Mouse (Mus musculus): ENCODE data around the gene Zbtb24.

Zbtb24 gene

DNA sequence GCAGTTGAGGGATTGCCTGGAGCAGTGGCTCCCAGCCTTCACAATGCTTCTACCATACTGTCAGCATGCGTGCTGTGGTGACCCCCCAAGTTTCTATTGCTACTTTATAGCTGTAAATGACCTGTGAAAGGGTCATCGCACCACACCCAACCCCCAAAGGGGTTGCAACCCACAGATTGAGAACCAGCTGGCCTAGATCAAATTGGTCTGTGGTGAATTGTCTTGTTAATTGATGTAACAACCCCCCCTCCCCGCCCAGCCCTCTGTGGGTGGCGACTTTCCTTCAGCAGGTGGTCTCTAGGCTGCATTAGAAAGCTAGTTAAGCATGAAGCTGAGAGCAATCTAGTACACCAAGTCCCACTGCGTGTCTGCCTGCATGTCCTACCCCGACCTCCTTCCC lies 17.1 kb downstream of the Zbtb24 start:
- no peak for DNase-seq (ENCODE audit: inconsistent ontology term)

DNA sequence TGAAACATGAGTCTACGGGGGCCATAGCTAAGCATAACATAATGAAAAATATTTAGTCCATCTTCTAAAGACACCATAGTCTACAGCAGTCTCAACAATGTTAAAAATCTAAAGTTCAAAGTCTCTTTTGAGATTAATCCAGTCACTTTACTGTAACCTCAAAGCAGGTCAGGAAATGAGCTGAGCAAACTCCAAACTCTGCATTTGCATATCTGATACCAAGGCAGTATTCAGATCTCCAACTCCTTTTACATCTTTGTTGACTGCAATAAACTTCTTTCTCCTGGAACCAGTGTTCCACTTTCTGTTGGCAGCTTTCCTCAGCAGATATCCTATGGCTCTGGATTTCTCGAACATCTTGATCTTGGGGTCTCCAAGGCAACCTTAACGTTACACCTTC lies 20.5 kb downstream of the Zbtb24 start:
- no peak for DNase-seq (ENCODE audit: inconsistent ontology term)

DNA sequence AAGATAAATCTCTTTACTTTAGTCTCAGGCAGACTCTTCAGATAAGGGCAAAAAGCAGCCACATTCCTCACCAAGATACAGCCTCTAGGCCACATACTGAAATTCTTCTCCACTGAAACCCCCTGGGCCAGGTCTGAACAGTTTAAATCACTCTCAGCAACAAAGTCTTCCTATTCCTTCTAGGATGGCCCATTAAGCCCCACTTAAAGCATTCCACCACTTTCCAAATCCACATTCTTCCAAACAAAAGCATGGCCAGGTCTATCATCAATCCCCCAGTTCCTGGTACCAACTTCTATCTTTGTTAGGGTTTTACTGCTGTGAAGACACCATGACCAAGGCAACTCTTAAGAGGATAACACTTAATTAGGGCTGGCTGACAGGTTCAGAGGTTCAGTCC lies 22.4 kb downstream of the Zbtb24 start:
- DNase-seq (ENCODE audit: inconsistent ontology term), result no peak

DNA sequence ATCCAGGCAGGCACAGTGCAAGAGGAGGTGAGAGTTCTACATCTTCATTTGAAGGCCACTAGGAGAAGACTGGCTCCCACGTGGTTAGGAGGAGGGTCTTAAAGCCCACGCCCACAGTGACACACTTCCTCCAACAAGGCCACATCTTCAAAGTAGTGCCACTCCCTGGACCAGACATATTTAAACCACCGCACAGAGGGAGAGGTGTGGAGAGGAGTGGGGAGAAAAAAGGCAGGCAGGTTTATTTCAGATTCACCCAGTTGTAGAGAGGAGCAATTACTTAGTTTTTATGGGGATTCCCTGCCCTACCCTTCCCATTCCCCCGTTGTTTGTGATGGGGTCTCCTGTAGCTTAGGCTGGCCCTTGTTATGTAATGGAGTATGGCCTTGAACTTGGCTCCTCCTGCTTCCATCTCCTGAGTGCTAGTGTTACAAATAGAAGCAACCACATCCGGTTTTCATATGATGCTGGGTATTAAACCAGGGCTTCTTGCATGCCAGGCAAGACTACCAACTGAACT lies 22.8 kb downstream of the Zbtb24 start:
- DNase-seq (ENCODE audit: inconsistent ontology term), result no peak

DNA sequence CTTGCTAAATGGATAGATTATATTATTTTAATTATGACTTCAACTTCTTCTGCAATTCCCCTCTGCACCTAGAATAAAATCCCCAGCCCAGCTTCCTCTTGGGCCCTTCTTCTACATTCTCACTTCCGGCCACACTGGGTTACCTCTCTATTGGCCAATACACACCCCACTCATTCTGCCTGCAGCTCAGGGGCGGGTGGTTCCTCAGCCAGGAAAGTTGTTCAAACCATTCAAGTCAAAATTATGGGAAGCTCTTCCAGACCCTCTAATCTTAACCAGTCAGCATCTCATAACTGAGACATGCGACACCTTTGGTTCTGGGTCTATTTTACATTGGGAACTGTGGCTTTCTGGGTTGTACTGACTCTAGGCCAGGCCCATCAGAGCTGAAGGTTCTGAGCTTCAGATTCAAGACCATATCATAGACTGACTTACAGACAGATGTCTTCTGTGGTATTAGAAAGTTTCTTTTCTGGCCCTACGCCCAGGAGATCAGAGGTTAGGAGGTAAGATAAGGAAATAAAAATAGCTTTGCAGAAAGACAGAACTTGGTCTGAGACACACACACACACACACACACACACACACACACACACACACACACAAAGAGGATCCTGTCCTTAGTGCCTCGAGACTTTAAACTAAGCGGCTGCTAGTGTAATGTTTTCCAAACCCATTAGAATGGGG lies 23.7 kb downstream of the Zbtb24 start:
- no peak for DNase-seq (ENCODE audit: inconsistent ontology term)

DNA sequence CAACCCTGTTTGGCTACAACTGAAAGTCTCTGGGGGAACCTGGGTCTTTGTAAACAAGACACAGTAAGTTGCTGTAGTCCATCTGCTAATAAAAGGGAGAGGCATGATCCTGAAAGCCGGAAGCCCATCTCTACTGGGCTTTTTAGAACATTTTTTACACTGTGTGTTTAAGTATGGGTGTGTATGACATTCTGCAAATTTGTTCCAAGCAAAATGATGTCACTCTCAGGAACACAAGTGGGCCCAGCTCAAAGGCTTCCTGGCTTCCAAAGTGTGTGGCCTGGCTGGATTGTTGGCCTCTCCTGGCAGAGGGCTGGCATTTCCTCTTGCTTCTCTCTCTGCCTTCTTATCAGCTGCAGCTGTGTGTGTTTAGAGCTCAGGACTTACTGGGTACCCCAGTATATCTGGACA lies 24.8 kb downstream of the Zbtb24 start:
- DNase-seq (ENCODE audit: inconsistent ontology term), result peak; percentile 30

DNA sequence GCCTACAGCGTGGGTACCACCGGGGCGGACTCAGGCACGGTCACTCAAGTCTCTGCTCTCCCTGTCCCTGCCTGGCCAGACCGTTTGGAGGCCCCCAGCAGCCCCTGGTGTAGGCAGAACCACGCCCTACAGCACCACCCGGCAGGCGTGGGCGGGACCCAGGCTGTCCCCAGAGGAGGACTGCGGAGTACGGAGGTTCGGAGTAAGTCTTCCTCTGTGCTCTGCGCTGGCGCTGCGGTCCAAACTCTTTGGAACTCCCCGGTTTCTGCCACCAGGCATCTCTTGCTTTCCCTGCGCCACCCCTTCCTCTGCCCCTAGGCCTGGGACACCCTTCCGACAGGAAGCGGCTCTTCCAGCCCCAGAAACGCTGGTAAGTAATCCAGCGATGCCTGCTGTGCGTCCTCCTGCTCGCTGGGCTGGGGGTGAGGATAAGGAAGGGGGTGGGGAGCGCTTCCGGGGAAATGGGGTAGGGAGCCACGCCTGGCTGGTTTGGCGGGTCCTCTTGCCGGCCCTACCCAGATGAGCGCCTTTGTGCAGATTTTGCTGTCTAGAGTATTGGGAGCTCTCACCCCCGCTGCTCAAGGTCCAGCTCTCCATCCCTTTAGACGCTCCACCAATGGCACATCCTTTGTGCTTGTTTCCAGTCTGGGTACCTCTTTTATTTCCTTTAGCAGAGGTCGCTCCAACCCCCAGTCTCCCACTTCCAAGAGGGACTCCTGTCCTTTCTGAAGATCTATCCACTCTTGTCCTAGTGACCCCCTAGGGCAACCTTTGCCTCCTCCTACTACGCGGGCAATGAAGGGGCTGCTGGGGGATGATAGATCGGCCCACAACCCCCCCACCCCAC lies 26.2 kb downstream of the Zbtb24 start, which contains the start of gene Mical1:
Gene Mical1, plus strand, starts transcription at position 144 of the 847 bp plus-strand sequence.
- DNase-seq (ENCODE audit: inconsistent ontology term), result peak; percentile 74

DNA sequence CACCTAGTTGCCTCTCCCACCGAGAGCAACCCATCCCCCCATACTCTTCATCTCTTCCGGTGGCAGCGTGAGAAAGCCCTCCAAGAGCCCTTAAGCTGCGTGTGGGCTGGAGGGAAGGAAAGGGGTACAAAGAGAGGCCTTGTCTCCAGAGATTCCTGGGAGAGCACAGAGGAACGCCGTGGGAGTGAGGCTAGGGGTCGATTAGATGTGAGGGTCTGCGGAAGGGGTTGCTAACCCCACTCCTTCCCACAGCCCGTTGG lies 26.8 kb downstream of the Zbtb24 start:
- no peak for DNase-seq (ENCODE audit: inconsistent ontology term)

DNA sequence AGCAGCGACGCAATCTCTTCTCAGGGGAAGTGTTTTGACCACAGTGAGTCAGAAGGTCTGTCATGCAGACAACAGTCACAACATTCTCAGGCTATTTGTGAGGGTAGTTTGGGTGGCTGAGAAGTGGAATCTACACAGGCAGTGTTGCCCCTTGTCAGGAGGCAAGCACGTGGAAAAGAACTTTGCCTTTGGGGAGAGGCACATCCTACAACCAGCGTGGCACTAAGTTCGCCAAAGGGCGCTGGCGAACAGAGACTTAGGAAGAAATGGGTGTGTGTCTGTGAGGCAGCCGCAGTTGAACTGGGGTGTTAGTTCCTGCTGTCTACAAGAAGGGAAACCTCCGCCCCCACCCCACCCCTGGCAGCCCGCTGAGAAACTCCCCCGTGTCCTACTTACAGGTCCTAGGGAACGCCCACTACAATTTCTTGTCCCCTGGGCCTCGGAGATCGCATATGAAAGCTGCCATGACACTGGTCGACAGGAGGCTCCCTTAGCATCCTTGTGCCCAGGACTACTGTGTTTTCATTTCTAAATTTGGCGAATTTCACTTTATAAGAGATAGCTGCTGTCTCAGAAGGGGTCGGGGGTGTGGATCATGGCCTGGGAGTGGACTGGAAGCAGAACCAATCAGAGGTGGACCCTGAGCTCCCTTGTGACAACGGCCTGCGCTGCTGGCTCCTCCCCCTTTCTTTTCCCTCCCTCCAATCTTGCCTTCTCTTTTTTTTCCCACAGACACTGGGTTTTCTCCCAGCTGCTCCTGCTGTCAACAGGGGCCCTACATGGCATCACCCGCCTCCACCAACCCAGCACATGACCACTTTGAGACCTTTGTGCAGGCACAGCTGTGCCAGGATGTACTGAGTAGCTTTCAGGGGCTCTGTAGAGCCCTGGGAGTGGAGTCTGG lies 27.3 kb downstream of the Zbtb24 start:
- peak; percentile 86 for DNase-seq (ENCODE audit: inconsistent ontology term)

DNA sequence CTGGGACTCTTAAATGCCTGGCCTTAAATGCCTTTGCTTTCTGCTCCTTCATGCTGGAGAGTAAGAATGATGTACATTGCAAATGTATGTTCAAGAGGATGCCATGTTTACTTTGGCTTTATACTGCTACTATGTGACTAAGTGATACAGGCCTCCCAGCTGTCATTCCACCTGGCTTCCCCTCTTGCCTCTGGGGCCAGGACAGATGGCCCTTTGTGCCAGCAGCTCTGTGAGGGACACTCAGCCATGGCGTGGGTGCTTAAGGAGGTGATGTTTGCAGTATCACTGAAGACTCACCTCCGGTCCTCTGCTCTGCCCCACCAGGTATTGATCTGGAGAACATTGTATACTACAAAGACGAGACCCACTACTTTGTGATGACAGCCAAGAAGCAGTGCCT lies 29.8 kb downstream of the Zbtb24 start:
- no peak for DNase-seq (ENCODE audit: inconsistent ontology term)

DNA sequence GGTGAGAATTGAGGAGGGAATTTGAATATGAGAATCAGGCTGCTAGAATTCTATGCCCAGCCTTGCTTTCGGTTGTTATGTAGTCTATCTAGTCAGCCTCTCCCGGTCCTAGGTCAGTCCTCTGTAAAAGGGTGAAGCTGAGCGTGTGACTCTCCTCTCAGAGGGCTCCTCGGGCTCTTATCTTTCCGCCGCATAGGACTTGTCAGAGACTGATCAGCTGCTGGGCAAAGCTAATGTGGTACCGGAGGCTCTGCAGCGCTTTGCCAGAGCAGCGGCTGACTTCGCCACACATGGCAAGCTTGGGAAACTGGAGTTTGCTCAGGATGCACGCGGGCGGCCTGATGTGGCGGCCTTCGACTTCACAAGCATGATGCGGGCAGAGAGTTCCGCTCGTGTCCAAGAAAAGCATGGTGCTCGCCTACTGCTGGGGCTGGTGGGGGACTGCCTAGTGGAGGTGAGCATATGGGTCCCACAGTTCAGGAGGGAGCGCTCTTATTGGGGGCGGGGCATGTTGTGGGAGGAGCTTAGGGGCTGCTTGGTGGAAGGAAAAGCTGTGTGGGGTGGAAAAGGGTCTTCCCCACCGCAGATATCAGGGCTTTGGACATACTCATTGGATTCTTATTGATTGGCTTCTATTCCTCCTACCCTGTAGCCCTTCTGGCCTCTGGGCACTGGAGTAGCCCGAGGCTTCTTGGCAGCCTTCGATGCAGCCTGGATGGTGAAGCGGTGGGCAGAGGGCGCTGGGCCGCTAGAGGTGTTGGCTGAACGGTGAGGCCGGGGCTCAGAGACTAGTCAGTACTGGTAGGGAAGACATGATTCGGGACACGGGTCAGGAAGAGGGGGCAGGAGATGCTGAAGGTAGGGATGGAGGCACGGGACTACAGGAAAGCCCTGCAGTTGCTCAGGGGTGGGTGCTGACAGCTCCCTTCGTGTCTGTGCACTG lies 31.0 kb downstream of the Zbtb24 start:
- no peak for DNase-seq (ENCODE audit: inconsistent ontology term)

DNA sequence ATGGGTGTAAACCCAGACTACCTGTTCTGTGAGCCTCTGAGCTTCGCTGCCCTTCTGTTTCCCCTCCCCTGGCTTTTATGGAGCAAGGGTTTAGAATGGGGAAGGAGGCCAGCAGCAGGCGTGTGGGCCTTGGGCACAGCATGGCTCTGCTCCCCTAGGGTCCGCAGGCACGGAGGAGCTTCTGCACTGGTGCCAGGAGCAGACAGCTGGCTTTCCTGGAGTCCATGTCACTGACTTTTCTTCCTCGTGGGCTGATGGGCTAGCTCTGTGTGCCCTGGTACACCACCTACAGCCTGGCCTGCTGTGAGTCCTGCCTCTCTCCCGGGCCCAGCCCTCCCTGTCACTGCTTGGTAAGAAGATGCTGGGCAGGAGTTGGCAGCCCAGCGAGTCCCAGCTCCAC lies 32.3 kb downstream of the Zbtb24 start:
- DNase-seq (ENCODE audit: inconsistent ontology term), result no peak

DNA sequence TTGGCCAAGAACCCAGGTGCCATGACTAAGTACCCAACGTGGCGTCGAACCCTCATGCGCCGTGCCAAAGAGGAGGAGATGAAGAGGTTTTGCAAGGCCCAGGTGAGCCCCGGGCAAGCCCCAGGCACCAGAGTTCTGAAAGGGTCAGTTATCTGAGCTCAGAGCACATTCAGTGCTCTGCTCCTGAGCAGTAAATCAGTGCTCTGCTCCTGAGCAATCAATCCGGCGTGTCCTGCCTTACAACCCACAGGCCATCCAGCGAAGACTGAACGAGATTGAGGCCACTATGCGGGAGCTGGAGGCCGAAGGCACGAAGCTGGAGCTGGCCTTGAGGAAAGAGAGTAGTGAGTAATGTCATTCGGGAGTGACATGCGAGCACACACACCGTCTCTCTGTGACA lies 35.6 kb downstream of the Zbtb24 start:
- no peak for DNase-seq (ENCODE audit: inconsistent ontology term)

DNA sequence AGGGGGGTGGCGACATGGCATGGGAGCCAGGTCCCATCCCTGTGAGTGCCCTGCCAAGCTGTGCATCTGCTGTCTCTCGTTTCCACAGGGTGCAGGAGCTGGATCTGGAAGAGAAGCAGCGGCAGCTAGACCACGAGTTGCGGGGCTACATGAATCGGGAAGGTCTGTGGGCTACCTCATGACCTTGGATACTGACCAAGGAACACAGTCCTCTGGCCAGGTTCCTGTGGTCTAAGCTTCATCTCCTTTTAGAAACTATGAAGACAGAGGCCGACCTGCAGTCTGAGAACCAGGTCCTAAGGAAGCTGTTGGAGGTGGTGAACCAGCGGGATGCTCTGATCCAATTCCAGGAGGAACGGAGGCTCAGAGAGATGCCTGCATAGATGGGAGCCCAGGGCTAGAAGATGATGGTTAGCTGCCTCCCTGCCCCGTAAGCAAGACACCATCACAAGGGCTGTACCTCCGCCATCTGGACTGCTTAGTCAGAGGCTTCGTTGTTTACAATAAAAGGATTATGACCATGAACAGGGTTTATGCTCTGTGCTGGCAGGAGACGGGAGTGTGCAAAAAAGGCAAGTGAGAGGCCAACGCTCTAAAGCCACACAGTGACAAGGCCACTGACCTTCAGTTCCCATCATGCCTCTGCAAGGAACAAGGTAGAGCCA lies 36.5 kb downstream of the Zbtb24 start:
- DNase-seq (ENCODE audit: inconsistent ontology term), result no peak

DNA sequence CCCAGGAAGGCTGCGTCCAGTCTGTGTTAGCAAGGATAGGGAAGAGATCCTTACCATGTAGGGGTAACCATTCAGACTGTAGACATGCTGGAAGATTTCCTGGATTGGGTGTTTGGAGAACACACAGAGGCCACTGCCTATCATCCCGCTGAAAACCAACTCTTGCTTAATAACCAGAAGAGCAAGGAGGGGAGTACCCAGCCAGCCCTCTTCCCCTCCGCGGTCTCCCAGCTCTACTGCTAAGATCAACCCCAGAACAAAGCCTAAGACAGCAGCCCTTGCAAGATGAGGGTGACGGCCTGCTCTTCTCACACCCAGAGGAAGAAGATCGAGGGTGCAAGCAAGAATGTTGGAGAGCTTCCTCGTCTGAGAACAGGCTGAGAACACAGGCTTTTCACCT lies 38.7 kb downstream of the Zbtb24 start:
- peak; percentile 10 for DNase-seq (ENCODE audit: inconsistent ontology term)

DNA sequence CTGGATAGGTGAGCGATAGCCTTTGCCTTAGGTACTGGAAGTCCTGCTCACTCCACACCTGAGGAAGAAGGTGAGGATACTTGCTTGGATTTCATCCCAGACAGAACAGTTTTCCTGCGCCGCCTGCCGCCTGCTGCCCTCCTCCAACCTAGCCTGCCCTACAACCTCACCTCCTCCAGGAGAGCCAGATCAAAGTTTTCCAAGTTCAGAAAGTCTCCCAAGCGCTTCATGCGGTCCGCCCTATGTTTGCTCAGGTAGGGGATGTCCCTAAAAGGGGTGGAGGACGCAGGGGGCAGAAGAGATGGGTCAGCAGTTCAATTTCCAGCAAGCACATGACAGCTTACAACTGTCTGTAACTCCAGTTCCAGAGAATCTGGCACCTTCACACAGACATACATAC lies 39.1 kb downstream of the Zbtb24 start:
- peak; percentile 24 for DNase-seq (ENCODE audit: inconsistent ontology term)

DNA sequence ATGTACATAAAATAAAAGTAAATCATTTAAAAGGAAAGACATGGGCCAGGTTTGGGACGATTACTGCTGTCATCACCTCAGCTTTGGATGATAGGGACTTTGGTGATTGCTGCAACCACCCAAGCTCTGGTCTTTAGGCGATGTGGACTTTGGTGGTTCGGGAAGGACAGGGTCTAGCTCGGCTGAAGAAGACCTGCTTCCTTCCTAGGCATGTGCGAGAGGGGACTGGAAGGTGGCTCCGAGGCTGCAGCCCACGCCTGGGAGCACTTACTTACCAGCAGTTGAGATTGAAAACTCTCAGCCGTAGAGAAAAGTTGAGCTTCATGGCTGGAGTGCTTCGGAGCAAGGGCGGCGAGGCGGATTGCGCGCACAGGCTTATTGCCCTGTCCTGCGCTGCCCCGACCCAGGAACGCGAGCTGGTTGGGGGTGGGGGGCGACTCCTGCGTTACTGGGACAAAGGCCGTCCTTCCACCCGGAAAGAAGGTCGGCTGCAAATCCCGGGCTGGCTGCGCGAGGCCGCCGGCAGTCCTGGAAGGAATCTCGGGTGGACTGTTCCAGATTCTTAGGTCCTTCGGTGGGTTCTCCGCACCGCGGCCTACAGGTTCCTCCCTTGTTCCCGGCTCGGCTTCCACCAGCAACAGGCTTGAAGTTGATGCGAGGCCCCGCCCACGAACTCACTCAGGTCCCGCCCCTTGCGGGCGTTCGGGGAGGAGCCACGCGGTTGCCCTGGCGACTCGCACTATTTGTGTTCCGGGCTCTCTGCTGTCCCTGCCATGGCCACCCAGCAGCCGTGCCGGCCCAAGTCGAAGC lies 39.7 kb downstream of the Zbtb24 start, which contains the start of the genes Smpd2 and Ppil6:
Gene Smpd2, minus strand, starts transcription at position 662 of the 810 bp plus-strand sequence.
Gene Ppil6, plus strand, starts transcription at position 732 of the 810 bp plus-strand sequence.
- DNase-seq (ENCODE audit: inconsistent ontology term), result peak; percentile 97

DNA sequence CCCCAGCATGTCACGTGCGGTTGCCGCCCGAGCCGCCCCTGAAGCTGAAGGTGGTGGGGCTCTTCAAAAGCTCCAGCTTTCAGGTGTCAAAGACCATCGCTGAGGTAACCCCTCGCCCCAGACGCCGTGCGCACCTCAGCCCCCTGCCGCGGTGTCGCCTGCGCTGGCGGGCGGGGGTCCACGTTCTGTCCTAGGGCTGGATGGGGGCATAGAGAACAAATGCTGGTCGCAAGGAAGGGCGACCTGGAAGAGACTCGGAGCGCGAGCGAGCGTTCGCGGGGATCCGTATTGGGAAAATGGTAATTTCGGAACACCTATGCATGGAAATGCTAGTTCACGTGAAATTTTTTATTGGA lies 40.3 kb downstream of the Zbtb24 start:
- no peak for DNase-seq (ENCODE audit: inconsistent ontology term)

DNA sequence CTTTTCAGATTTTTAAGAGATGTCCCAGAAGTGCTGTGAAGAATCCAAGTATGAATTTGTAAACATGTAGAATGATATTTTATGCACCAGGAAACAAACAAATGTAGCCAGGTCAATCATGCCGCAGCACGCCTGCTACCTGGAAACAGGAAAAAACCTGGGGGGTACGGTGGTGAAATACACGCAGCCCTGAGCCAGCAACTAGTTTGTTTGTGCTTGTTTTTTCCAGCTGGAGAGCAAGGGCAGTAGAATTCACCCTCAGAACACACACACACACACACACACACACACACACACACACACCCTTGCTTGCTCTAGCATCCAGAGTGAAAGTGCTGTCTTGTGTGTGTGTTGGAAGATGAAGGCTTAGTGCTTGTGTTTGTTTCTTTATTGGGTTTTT lies 40.9 kb downstream of the Zbtb24 start:
- DNase-seq (ENCODE audit: inconsistent ontology term), result peak; percentile 23

DNA sequence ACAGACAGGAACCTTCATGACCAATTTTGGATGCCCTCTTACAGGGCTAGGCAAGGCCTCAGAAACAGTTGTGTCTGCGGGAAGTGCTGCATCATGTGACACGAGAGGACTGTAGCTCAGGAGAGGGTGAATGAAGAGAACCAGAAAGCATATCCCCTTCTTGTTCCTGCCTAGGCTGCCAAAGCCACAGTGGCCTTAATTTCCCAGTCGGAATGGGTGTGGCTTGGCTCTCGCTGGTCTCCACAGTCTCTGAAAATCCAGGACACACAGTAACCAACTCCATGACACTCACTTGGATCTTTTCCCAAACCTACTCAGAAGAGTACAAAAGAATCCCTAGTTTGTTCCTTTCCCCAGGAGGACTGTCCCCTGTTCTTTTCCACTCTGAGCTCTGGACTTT lies 50.8 kb downstream of the Zbtb24 start:
- peak; percentile 84 for DNase-seq (ENCODE audit: inconsistent ontology term)

Measured in Muller cell, postnatal 12 days (primary cell).